Mouse (Mus musculus) liver, embryonic 11.5 days (tissue): ENCODE data around the gene 4932411N23Rik. TPM values are rescaled to one million over a fixed set of nuclear protein-coding genes. Genes with fewer than 3 reads are reported as not detected.
"Not testable (repeated sequence)": the region's sequence is repeated elsewhere in the genome, so short reads cannot be mapped to it uniquely, and the experiment has no call there.

ENCODE experiments used
- ATAC-seq: fragments of 200-750 bp; cut with Nextera tagmentation; replicated peaks from 2 replicates; pipeline ENCODE4 v1.8.0; 2017; ENCODE audit warnings: moderate number of reproducible peaks, mild to moderate bottlenecking, moderate TSS enrichment, moderate library complexity; ENCODE audit not compliant: low FRiP score
- DNase-seq: peaks from one replicate; pipeline ENCODE4 v3.0.0-alpha.2; 2017; ENCODE audit warnings: low spot score
- H3K27ac ChIP-seq: fragments of 300-500 bp; sonication (generic); 2 replicates; pipeline ENCODE4 v1.5.1; 2014; ENCODE audit warnings: mild to moderate bottlenecking, low read depth, low read length, control low read depth
- H3K27me3 ChIP-seq: fragments of 300-500 bp; sonication (generic); replicated peaks from 2 replicates; pipeline ENCODE4 v1.6.1; 2014; ENCODE audit warnings: low read length, mixed read lengths; ENCODE audit not compliant: control insufficient read depth, insufficient read depth
- H3K36me3 ChIP-seq: fragments of 300-500 bp; sonication (generic); 2 replicates; pipeline ENCODE4 v1.6.1; 2014; ENCODE audit warnings: mild to moderate bottlenecking, low read length, moderate library complexity, mixed read lengths; ENCODE audit not compliant: control insufficient read depth, insufficient read depth
- H3K4me1 ChIP-seq: fragments of 300-500 bp; sonication (generic); replicated peaks from 2 replicates; pipeline ENCODE4 v1.6.1; 2014; ENCODE audit warnings: low read length, mixed read lengths; ENCODE audit not compliant: control insufficient read depth, insufficient read depth
- H3K4me2 ChIP-seq: fragments of 300-500 bp; sonication (generic); 2 replicates; pipeline ENCODE4 v1.6.1; 2014; ENCODE audit warnings: mild to moderate bottlenecking, control low read depth, moderate library complexity
- H3K4me3 ChIP-seq: fragments of 300-500 bp; sonication (generic); 2 replicates; pipeline ENCODE4 v1.5.1; 2014; ENCODE audit warnings: low read depth, low read length, control low read depth
- H3K9ac ChIP-seq: fragments of 300-500 bp; sonication (generic); 2 replicates; pipeline ENCODE4 v1.6.1; 2014; ENCODE audit warnings: low read depth, low read length, control low read depth
- H3K9me3 ChIP-seq: fragments of 300-500 bp; sonication (generic); 2 replicates; pipeline ENCODE4 v1.6.1; 2016; ENCODE audit warnings: low read length, inconsistent platforms, mixed read lengths; ENCODE audit not compliant: control insufficient read depth
- WGBS: fragments of 180-500 bp; shearing (Covaris S2); extraction: QIAGEN DNeasy Blood & Tissue Kit; methylation state at CpG from one replicate; pipeline ENCODE4 v1.1.7; 2014; 5-methylcytosine and 5-hydroxymethylcytosine counted together
- polyA plus RNA-seq: library from polyadenylated mRNA; unstranded; fragments of >200 nt; fragmentation: Nextera tagmentation; extraction: Ambion mirVana; gene quantifications from 2 replicates; pipeline ENCODE4 v1.2.1, GENCODE M21; 2014

The 4932411N23Rik gene
- not detected in 2 replicates for polyA plus RNA-seq

DNA sequence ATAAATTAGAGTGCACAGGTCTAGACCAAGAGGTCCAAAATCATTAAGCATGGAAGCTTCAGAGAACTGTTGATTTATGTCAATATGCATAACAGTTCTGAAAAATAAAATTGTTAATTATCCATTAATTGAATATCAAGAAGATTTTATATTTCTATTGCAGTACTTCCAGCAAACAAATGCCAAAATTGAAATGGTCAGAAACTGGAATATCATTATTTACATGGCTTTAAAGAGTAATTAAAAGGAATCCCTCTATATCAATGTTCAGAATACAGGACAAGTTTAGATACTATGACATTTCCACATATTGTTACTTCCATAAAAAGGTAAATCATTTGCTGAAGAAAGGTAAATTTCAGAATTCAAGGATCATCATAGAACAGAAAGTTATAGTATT is at the start of gene 4932411N23Rik:
Gene 4932411N23Rik (minus strand): TSS at position 101 of the 400 bp plus-strand sequence.
- H3K4me1 ChIP-seq, result no peaks in the 10 kb centered on the region

DNA sequence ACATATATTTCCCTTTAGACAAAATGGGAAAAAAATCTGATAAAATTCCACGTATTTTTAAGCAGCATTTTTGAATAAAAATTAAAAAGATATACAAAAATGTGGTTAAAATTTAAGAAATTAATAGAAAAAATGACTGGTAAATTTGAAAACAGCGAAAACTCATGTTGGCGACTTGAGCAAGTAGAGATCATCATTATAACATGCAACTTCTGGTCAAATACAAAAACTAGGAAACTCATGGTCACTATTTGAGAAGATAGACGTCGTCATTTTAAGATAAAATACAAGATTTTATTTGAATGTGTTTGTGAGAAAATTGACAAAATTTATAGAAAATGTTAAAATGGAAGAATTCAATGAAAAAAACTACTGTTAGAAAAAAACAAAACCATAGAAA is 35.8 kb downstream of the 4932411N23Rik start:
- H3K36me3 ChIP-seq, result no peaks in the 10 kb centered on the region
- H3K27me3 ChIP-seq, result no peaks in the 10 kb centered on the region
- no peaks in the 10 kb centered on the region for H3K9me3 ChIP-seq
- H3K4me1 ChIP-seq, result no peaks in the 10 kb centered on the region
- H3K4me3 ChIP-seq, result no peak overlapping the region
- ATAC-seq (no peak), DNase-seq (no peak)
- no peak overlapping the region for H3K27ac ChIP-seq
- no peak overlapping the region for H3K4me2 ChIP-seq
- H3K9ac ChIP-seq, result no peak overlapping the region
- WGBS, result 78% methylated on average over 5 of the region's 5 CpGs

More for the DNA sequence above, at the start of gene 4932411N23Rik:
- Histone ChIP-seq H3K9me3 (no peaks in the 10 kb centered on the region), H3K27ac (no peak within 1 kb of the TSS), H3K4me2 (no peak within 1 kb of the TSS), H3K4me3 (no peak within 1 kb of the TSS), H3K9ac (no peak within 1 kb of the TSS), H3K27me3 (no peaks in the 10 kb centered on the region), H3K36me3 (no peaks in the 10 kb centered on the region)
- no peak for ATAC-seq
- DNase-seq, result no peak

DNA sequence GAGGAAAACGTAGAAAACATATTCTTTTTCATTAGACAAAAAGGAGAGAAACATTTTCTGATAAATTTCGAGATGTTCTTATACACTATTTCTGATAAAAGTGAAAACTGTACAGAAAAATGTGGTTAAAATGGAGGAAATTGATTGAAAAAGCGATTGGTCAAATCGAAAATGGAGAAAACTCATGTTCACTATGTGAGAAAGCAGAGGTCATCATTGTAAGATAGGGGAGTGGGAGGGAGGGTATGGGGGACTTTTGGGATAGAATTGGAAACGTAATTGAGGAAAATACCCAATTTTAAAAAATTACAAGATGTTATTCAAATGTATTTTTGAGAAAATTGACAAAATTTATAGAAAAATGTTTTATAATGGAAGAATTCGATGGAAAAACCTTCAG is 38.0 kb downstream of the 4932411N23Rik start:
- not testable (repeated sequence) for ATAC-seq, H3K36me3 ChIP-seq
- WGBS, result 78% methylated on average over 5 of the region's 6 CpGs

GRCm38 (mm10) chrX:126774846-126775245 is 40.8 kb downstream of the 4932411N23Rik start:
- WGBS, result 79% methylated on average over 5 of the region's 5 CpGs
- not testable (repeated sequence) for ATAC-seq, H3K4me3 ChIP-seq, DNase-seq, H3K9ac ChIP-seq, H3K4me1 ChIP-seq, H3K27me3 ChIP-seq, H3K9me3 ChIP-seq, H3K4me2 ChIP-seq, H3K36me3 ChIP-seq, H3K27ac ChIP-seq

More for the DNA sequence above, 38.0 kb downstream of the 4932411N23Rik start:
- H3K9ac ChIP-seq, H3K9me3 ChIP-seq, DNase-seq, H3K4me2 ChIP-seq, H3K4me1 ChIP-seq, H3K27ac ChIP-seq, H3K27me3 ChIP-seq, H3K4me3 ChIP-seq: not testable (repeated sequence)

DNA sequence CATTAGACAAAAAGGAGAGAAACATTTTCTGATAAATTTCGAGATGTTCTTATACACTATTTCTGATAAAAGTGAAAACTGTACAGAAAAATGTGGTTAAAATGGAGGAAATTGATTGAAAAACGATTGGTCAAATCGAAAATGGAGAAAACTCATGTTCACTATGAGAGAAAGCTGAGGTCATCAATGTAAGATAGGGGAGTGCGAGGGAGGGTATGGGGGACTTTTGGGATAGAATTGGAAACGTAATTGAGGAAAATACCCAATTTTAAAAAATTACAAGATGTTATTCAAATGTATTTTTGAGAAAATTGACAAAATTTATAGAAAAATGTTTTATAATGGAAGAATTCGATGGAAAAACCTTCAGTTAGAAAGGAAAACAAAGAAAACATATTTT is 42.2 kb downstream of the 4932411N23Rik start:
- not testable (repeated sequence) for H3K4me2 ChIP-seq, ATAC-seq
- WGBS, result 76% methylated on average over 4 of the region's 6 CpGs

More for the DNA sequence above, 42.2 kb downstream of the 4932411N23Rik start:
- H3K9ac ChIP-seq, H3K36me3 ChIP-seq, H3K4me3 ChIP-seq, DNase-seq, H3K27me3 ChIP-seq, H3K4me1 ChIP-seq, H3K9me3 ChIP-seq, H3K27ac ChIP-seq: not testable (repeated sequence)

Other genes starting within 250 kb of the 4932411N23Rik start
- gene Gm382, start 224.1 kb upstream of the 4932411N23Rik start, polyA plus RNA-seq, result not detected in 2 replicates